Comparison of ENCODE assay signal across 33 mouse cellular contexts in genomic region chr15:27232804-27233203, GRCm38 (mm10).
DNase-seq lines count a peak whose midpoint lies in the region; ATAC-seq lines count a peak whose summit lies in the region.
"Had no signal": no experiment of that assay in that cellular context is flagged by ENCODE, and none has a peak within 500 bp of the region (broad histone marks: within the 10 kb centered on the region; RNA-seq: fewer than 3 reads in every experiment).

No protein-coding gene starts in this region.

- no peak overlapping the region for H3K4me3 ChIP-seq in midbrain, embryonic 14.5 days (replicated peaks; ENCODE audit: low read depth, low read length)
- H3K4me3 ChIP-seq in midbrain, embryonic 11.5 days (ENCODE audit: low read depth, low read length): no peak overlapping the region
- H3K4me3 ChIP-seq in forebrain, embryonic 13.5 days: no peak overlapping the region
- H3K4me3 ChIP-seq: embryonic facial prominence, embryonic 13.5 days; erythroblast, embryonic 14.5 days; forebrain, embryonic 12.5 days; heart, adult 2 months; heart, embryonic 12.5 days; hindbrain, embryonic 15.5 days; kidney, embryonic 15.5 days; layer of hippocampus, adult 2 months; left cerebral cortex, adult 2 months; limb, embryonic 13.5 days; liver, embryonic 13.5 days; midbrain, embryonic 10.5 days; stomach, embryonic 15.5 days had no signal

- no peaks in the 10 kb centered on the region for H3K4me1 ChIP-seq in midbrain, embryonic 14.5 days (ENCODE audit: control insufficient read depth, insufficient read depth, low read length)
- H3K4me1 ChIP-seq in midbrain, embryonic 11.5 days (ENCODE audit: control insufficient read depth, insufficient read depth, low read length): peaks cover 4% of the 10 kb centered on the region; the same call in 1 of the 2 replicates
- H3K4me1 ChIP-seq in forebrain, embryonic 13.5 days: no peaks in the 10 kb centered on the region
- H3K4me1 ChIP-seq: forebrain, embryonic 12.5 days; hindbrain, embryonic 15.5 days; limb, embryonic 13.5 days; liver, embryonic 13.5 days; stomach, embryonic 15.5 days had no signal

- no peak overlapping the region for H3K27ac ChIP-seq in midbrain, embryonic 14.5 days (replicated peaks; ENCODE audit: low read depth, low read length)
- H3K27ac ChIP-seq in midbrain, embryonic 11.5 days (ENCODE audit: low read depth, low read length): no peak overlapping the region
- no peak overlapping the region for H3K27ac ChIP-seq in forebrain, embryonic 13.5 days
- H3K27ac ChIP-seq: embryonic facial prominence, embryonic 13.5 days; forebrain, embryonic 12.5 days; heart, adult 2 months; hindbrain, embryonic 15.5 days; kidney, embryonic 15.5 days; layer of hippocampus, adult 2 months; left cerebral cortex, adult 2 months; limb, embryonic 13.5 days; liver, embryonic 13.5 days; midbrain, embryonic 10.5 days; stomach, embryonic 15.5 days had no signal

- H3K9me3 ChIP-seq in midbrain, embryonic 14.5 days (ENCODE audit: control insufficient read depth, low read length): no peaks in the 10 kb centered on the region
- no peaks in the 10 kb centered on the region for H3K9me3 ChIP-seq in midbrain, embryonic 11.5 days (ENCODE audit: control insufficient read depth, low read length)
- no peaks in the 10 kb centered on the region for H3K9me3 ChIP-seq in forebrain, embryonic 13.5 days (replicated peaks)
- H3K9me3 ChIP-seq: embryonic facial prominence, embryonic 13.5 days; forebrain, embryonic 12.5 days; heart, embryonic 12.5 days; hindbrain, embryonic 15.5 days; kidney, embryonic 15.5 days; limb, embryonic 13.5 days; liver, embryonic 13.5 days; midbrain, embryonic 10.5 days; stomach, embryonic 15.5 days had no signal

- peak; percentile 19 for DNase-seq in midbrain, embryonic 14.5 days
- no peak for DNase-seq in midbrain, embryonic 11.5 days (ENCODE audit: low spot score, missing footprints)
- peak; percentile 23 for DNase-seq in NIH3T3 (ENCODE audit: low read depth)
- no peak for DNase-seq in right cerebral cortex, adult 18-20 months
- no peak for DNase-seq in liver
- DNase-seq: adrenal gland, postnatal 25 days; cerebellum, adult 8-10 months; cerebellum, postnatal 36 days; embryo, embryonic 11 days; gastrocnemius, postnatal 25 days; heart, adult 2 months; heart, postnatal 4 days; kidney, adult 18-20 months; kidney, postnatal 25 days; liver, embryonic 13.5 days; lung, adult 18-20 months; lung, postnatal 14 days; right cerebral cortex, postnatal 14 days; thymus, postnatal 14 days had no signal

- WGBS in midbrain, embryonic 14.5 days: 36% methylated on average over 5 of the region's 5 CpGs
- WGBS in midbrain, embryonic 11.5 days: 71% methylated on average over 5 of the region's 5 CpGs
- 88% methylated on average over 5 of the region's 5 CpGs for WGBS in forebrain, embryonic 13.5 days

- no peaks in the 10 kb centered on the region for H3K36me3 ChIP-seq in midbrain, embryonic 14.5 days (ENCODE audit: control insufficient read depth, insufficient read depth, low read length)
- no peaks in the 10 kb centered on the region for H3K36me3 ChIP-seq in midbrain, embryonic 11.5 days (ENCODE audit: control insufficient read depth, insufficient read depth, low read length)
- H3K36me3 ChIP-seq in forebrain, embryonic 13.5 days (ENCODE audit: poor library complexity, severe bottlenecking): no peaks in the 10 kb centered on the region
- H3K36me3 ChIP-seq: embryonic facial prominence, embryonic 13.5 days; forebrain, embryonic 12.5 days; heart, embryonic 12.5 days; hindbrain, embryonic 15.5 days; kidney, embryonic 15.5 days; limb, embryonic 13.5 days; liver, embryonic 13.5 days; midbrain, embryonic 10.5 days; stomach, embryonic 15.5 days had no signal

- no peak overlapping the region for H3K4me2 ChIP-seq in midbrain, embryonic 14.5 days (ENCODE audit: low read length)
- no peak overlapping the region for H3K4me2 ChIP-seq in midbrain, embryonic 11.5 days
- no peak overlapping the region for H3K4me2 ChIP-seq in forebrain, embryonic 13.5 days
- H3K4me2 ChIP-seq: embryonic facial prominence, embryonic 13.5 days; forebrain, embryonic 12.5 days; heart, embryonic 12.5 days; hindbrain, embryonic 15.5 days; kidney, embryonic 15.5 days; limb, embryonic 13.5 days; liver, embryonic 13.5 days; stomach, embryonic 15.5 days had no signal

- ATAC-seq in midbrain, embryonic 14.5 days (ENCODE audit: low FRiP score, low TSS enrichment): no peak
- ATAC-seq in midbrain, embryonic 11.5 days (ENCODE audit: low FRiP score): no peak
- peak; percentile 76 to 86 for ATAC-seq in hematopoietic stem cell, adult 5-6 weeks (replicated peaks in 1 of 2; ENCODE audit: insufficient read depth in 1 of 2, low FRiP score in 2 of 2, low TSS enrichment in 1 of 2, low read depth in 1 of 2, poor library complexity in 2 of 2, severe bottlenecking in 2 of 2)
- no peak for ATAC-seq in forebrain, embryonic 13.5 days
- ATAC-seq: inflammation-experienced regulatory T-cells, adult 6 months had no signal

- no peak overlapping the region for H3K9ac ChIP-seq in midbrain, embryonic 14.5 days (replicated peaks; ENCODE audit: low read length)
- H3K9ac ChIP-seq in midbrain, embryonic 11.5 days (ENCODE audit: low read length): no peak overlapping the region
- no peak overlapping the region for H3K9ac ChIP-seq in forebrain, embryonic 13.5 days
- H3K9ac ChIP-seq: embryonic facial prominence, embryonic 13.5 days; forebrain, embryonic 12.5 days; heart, embryonic 12.5 days; hindbrain, embryonic 15.5 days; kidney, embryonic 15.5 days; limb, embryonic 13.5 days; liver, embryonic 13.5 days; stomach, embryonic 15.5 days had no signal

- H3K27me3 ChIP-seq in midbrain, embryonic 14.5 days (ENCODE audit: control insufficient read depth, insufficient read depth, low read length): no peaks in the 10 kb centered on the region
- H3K27me3 ChIP-seq in midbrain, embryonic 11.5 days (ENCODE audit: control insufficient read depth, insufficient read depth, low read length): no peaks in the 10 kb centered on the region
- no peaks in the 10 kb centered on the region for H3K27me3 ChIP-seq in forebrain, embryonic 13.5 days
- H3K27me3 ChIP-seq: embryonic facial prominence, embryonic 13.5 days; forebrain, embryonic 12.5 days; heart, embryonic 12.5 days; hindbrain, embryonic 15.5 days; kidney, embryonic 15.5 days; liver, embryonic 13.5 days; stomach, embryonic 15.5 days had no signal

Comparison
In these comparisons a context has a peak if more than half of its experiments do, and no peak if none do; other contexts are left out.
1. DNase-seq: peak in midbrain, embryonic 14.5 days (single experiment) and NIH3T3 (single experiment); none in midbrain, embryonic 11.5 days (single experiment), right cerebral cortex, adult 18-20 months (single experiment) and liver (single experiment).
2. ATAC-seq: peak in hematopoietic stem cell, adult 5-6 weeks (2 of 2); none in midbrain, embryonic 14.5 days (single experiment), midbrain, embryonic 11.5 days (single experiment) and forebrain, embryonic 13.5 days (single experiment).